Mouse (Mus musculus) intestine, embryonic 14.5 days (tissue): ENCODE results near the gene Tfrc. TPM values are rescaled to one million over a fixed set of nuclear protein-coding genes. Genes with fewer than 3 reads are reported as not detected.
A peak's percentile ranks its signal among the peaks of the same experiment; 100 is the strongest.

Source experiments
- ATAC-seq: fragments of 200-750 bp; cut with Nextera tagmentation; replicated peaks from 2 replicates; pipeline ENCODE4 v1.8.0; 2017; ENCODE audit warnings: low read depth, moderate number of reproducible peaks, moderate TSS enrichment, moderate library complexity; ENCODE audit not compliant: low FRiP score, low TSS enrichment
- DNase-seq: peaks from one replicate; pipeline ENCODE4 v3.0.0-alpha.2; 2018; ENCODE audit warnings: low spot score
- H3K27ac ChIP-seq: fragments of 300-500 bp; sonication (generic); 2 replicates; pipeline ENCODE4 v1.5.1; 2014; ENCODE audit warnings: low read depth, mild to moderate bottlenecking, control low read depth
- H3K27me3 ChIP-seq: fragments of 300-500 bp; sonication (generic); replicated peaks from 2 replicates; pipeline ENCODE4 v1.6.1; 2014; ENCODE audit warnings: low read length, control low read depth; ENCODE audit not compliant: control insufficient read depth, insufficient read depth
- H3K36me3 ChIP-seq: fragments of 300-500 bp; sonication (generic); 2 replicates; pipeline ENCODE4 v1.6.1; 2014; ENCODE audit warnings: low read length, control low read depth; ENCODE audit not compliant: control insufficient read depth, insufficient read depth
- H3K4me1 ChIP-seq: fragments of 300-500 bp; sonication (generic); replicated peaks from 2 replicates; pipeline ENCODE4 v1.6.1; 2014; ENCODE audit warnings: low read length, control low read depth, mixed read lengths; ENCODE audit not compliant: control insufficient read depth, insufficient read depth
- H3K4me2 ChIP-seq: fragments of 300-500 bp; sonication (generic); 2 replicates; pipeline ENCODE4 v1.6.1; 2014; ENCODE audit warnings: low read length
- H3K4me3 ChIP-seq: fragments of 300-500 bp; sonication (generic); 2 replicates; pipeline ENCODE4 v1.5.1; 2014; ENCODE audit warnings: low read depth, low read length, control low read depth, mixed read lengths
- H3K9ac ChIP-seq: fragments of 300-500 bp; sonication (generic); 2 replicates; pipeline ENCODE4 v1.6.1; 2014; ENCODE audit warnings: mild to moderate bottlenecking, low read length
- H3K9me3 ChIP-seq: fragments of 300-500 bp; sonication (generic); 2 replicates; pipeline ENCODE4 v1.6.1; 2016; ENCODE audit warnings: low read length, control low read depth; ENCODE audit not compliant: control insufficient read depth
- WGBS: fragments of 180-500 bp; shearing (Covaris S2); extraction: QIAGEN DNeasy Blood & Tissue Kit; methylation state at CpG from one replicate; pipeline ENCODE4 v1.1.7; 2014; 5-methylcytosine and 5-hydroxymethylcytosine counted together
- polyA plus RNA-seq: library from polyadenylated mRNA; unstranded; fragments of >200 nt; fragmentation: Nextera tagmentation; extraction: Ambion mirVana; gene quantifications from 2 replicates; pipeline ENCODE4 v1.2.1, GENCODE M21; 2014

Gene Tfrc
- polyA plus RNA-seq, 1 experiment from 2014 or later, result 162 TPM

- H3K36me3 ChIP-seq, result no peaks in the 10 kb centered on the region
- H3K9ac ChIP-seq, result peak overlapping the region; percentile 40
- ATAC-seq, result no peak
- H3K4me3 ChIP-seq, result peak overlapping the region; percentile 27
- H3K27me3 ChIP-seq, result no peaks in the 10 kb centered on the region
- no peaks in the 10 kb centered on the region for H3K9me3 ChIP-seq
- no peak for DNase-seq
- peak overlapping the region; percentile 55 for H3K4me2 ChIP-seq
- no peak overlapping the region; the same call in 1 of the 2 replicates for H3K27ac ChIP-seq
- WGBS, result 3% methylated on average over 14 of the region's 21 CpGs
- peaks cover 47% of the 10 kb centered on the region for H3K4me1 ChIP-seq
Observed at GRCm38 (mm10) chr16:32658743-32659171, 50.0 kb downstream of the Tfrc start.

- Histone ChIP-seq H3K9ac (no peak overlapping the region), H3K27ac (peak overlapping the region; percentile 90; the same call in 1 of the 2 replicates), H3K4me2 (peak overlapping the region; percentile 55), H3K9me3 (no peaks in the 10 kb centered on the region), H3K36me3 (no peaks in the 10 kb centered on the region), H3K4me3 (peak overlapping the region; percentile 22; the same call in 1 of the 2 replicates), H3K4me1 (peaks cover 47% of the 10 kb centered on the region), H3K27me3 (no peaks in the 10 kb centered on the region)
- DNase-seq, result peak; percentile 78
- no peak for ATAC-seq
- WGBS, result 6% methylated on average over 8 of the region's 8 CpGs
Observed at GRCm38 (mm10) chr16:32659385-32659784, 50.7 kb downstream of the Tfrc start.

GRCm38 (mm10) chr16:32660095-32660494 is 51.4 kb downstream of the Tfrc start:
- H3K27me3 ChIP-seq, result no peaks in the 10 kb centered on the region
- no peak overlapping the region for H3K4me2 ChIP-seq
- no peak for ATAC-seq
- H3K9me3 ChIP-seq, result no peaks in the 10 kb centered on the region
- H3K36me3 ChIP-seq, result peaks cover 4% of the 10 kb centered on the region
- peak overlapping the region; percentile 90 for H3K27ac ChIP-seq
- H3K9ac ChIP-seq, result no peak overlapping the region
- peaks cover 48% of the 10 kb centered on the region for H3K4me1 ChIP-seq
- DNase-seq, result no peak
- 16% methylated on average over 1 of the region's 1 CpGs for WGBS
- H3K4me3 ChIP-seq, result no peak overlapping the region

GRCm38 (mm10) chr16:32660557-32661321 is 52.0 kb downstream of the Tfrc start:
- Histone ChIP-seq H3K27ac (peak overlapping the region; percentile 90), H3K9me3 (no peaks in the 10 kb centered on the region), H3K9ac (peak overlapping the region; percentile 37; the same call in 1 of the 2 replicates), H3K27me3 (no peaks in the 10 kb centered on the region), H3K36me3 (peaks cover 9% of the 10 kb centered on the region), H3K4me3 (peak overlapping the region; percentile 9; the same call in 1 of the 2 replicates), H3K4me1 (peaks cover 50% of the 10 kb centered on the region), H3K4me2 (peak overlapping the region; percentile 48)
- 19% methylated on average over 10 of the region's 10 CpGs for WGBS
- no peak for DNase-seq
- ATAC-seq, result no peak; the same call in 1 of the 2 replicates

- Histone ChIP-seq H3K9ac (peak overlapping the region; percentile 37), H3K27me3 (no peaks in the 10 kb centered on the region), H3K27ac (peak overlapping the region; percentile 90), H3K4me1 (peaks cover 49% of the 10 kb centered on the region), H3K36me3 (peaks cover 9% of the 10 kb centered on the region), H3K4me3 (peak overlapping the region; percentile 9; the same call in 1 of the 2 replicates), H3K9me3 (no peaks in the 10 kb centered on the region), H3K4me2 (peak overlapping the region; percentile 48)
- ATAC-seq (no peak; the same call in 1 of the 2 replicates), DNase-seq (no peak)
- 36% methylated on average over 9 of the region's 10 CpGs for WGBS
Observed at GRCm38 (mm10) chr16:32661493-32661921, 52.8 kb downstream of the Tfrc start.

GRCm38 (mm10) chr16:32662372-32662771 is 53.7 kb downstream of the Tfrc start:
- peaks cover 12% of the 10 kb centered on the region for H3K36me3 ChIP-seq
- H3K9me3 ChIP-seq, result no peaks in the 10 kb centered on the region
- peak overlapping the region; percentile 37; the same call in 1 of the 2 replicates for H3K9ac ChIP-seq
- DNase-seq (no peak), ATAC-seq (no peak)
- peak overlapping the region; percentile 90; the same call in 1 of the 2 replicates for H3K27ac ChIP-seq
- peaks cover 48% of the 10 kb centered on the region for H3K4me1 ChIP-seq
- peak overlapping the region; percentile 8; the same call in 1 of the 2 replicates for H3K4me3 ChIP-seq
- no peaks in the 10 kb centered on the region for H3K27me3 ChIP-seq
- 87% methylated on average over 7 of the region's 7 CpGs for WGBS
- peak overlapping the region; percentile 48 for H3K4me2 ChIP-seq

- Histone ChIP-seq H3K9ac (no peak overlapping the region), H3K27ac (no peak overlapping the region), H3K4me1 (peaks cover 47% of the 10 kb centered on the region), H3K4me3 (no peak overlapping the region), H3K36me3 (peaks cover 19% of the 10 kb centered on the region), H3K4me2 (no peak overlapping the region), H3K27me3 (no peaks in the 10 kb centered on the region), H3K9me3 (no peaks in the 10 kb centered on the region)
- ATAC-seq (no peak), DNase-seq (no peak)
- 85% methylated on average over 9 of the region's 9 CpGs for WGBS
Observed at GRCm38 (mm10) chr16:32663231-32663858, 54.6 kb downstream of the Tfrc start.

GRCm38 (mm10) chr16:32664211-32664610 is 55.5 kb downstream of the Tfrc start:
- H3K27me3 ChIP-seq, result no peaks in the 10 kb centered on the region
- H3K27ac ChIP-seq, result no peak overlapping the region
- peaks cover 24% of the 10 kb centered on the region for H3K36me3 ChIP-seq
- no peak overlapping the region for H3K4me3 ChIP-seq
- H3K4me1 ChIP-seq, result peaks cover 39% of the 10 kb centered on the region
- no peak overlapping the region for H3K9ac ChIP-seq
- H3K4me2 ChIP-seq, result no peak overlapping the region
- 77% methylated on average over 2 of the region's 2 CpGs for WGBS
- H3K9me3 ChIP-seq, result no peaks in the 10 kb centered on the region
- ATAC-seq, result no peak
- no peak for DNase-seq
